Mouse (Mus musculus): ENCODE results near the gene Bbs7.

DNA sequence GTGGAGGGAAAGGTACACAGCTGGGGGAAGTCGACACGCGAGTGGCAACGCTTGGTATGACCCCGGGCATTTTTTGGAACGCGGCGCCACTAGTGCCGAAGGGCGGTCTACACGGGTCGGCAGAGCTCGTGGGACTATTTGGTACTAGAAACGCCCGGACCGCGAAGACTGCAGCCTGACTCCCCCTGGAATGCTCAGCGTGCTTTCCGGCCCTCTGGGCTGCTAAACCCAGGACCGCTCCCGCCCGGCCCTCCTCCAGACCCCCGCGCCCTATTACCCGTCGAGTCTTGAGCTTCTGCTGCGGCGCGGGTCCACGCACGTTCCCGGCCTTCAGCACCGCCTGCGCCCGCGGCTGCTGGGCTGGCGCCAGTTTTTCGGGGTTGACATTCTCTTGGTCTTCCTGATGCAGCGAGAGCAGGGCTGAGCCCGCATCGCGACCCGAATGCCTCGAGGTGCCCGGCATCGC is 41.9 kb downstream of the Bbs7 start:
- TF ChIP-seq GATA1 (IDR thresholded peaks at IDR 0.05; ENCODE audit: borderline replicate concordance, low read length) (no peak), FLI1 (IDR thresholded peaks at IDR 0.05; ENCODE audit: low read length) (no peak)

Data from megakaryocyte, embryonic 14.5 days (primary cell).